Mouse (Mus musculus): ENCODE measurements around the gene Bax. TPM values are rescaled to one million over a fixed set of nuclear protein-coding genes. Genes with fewer than 3 reads are reported as not detected.
A peak's percentile ranks its signal among the peaks of the same experiment; 100 is the strongest.

The Bax gene
- polyA plus RNA-seq, 1 experiment from 2014 or later: 206 TPM

- Histone ChIP-seq H3K27me3 (ENCODE audit: control insufficient read depth, insufficient read depth, low read length) (no peaks in the 10 kb centered on the region), H3K27ac (ENCODE audit: low read depth, low read length) (no peak overlapping the region), H3K4me1 (ENCODE audit: control insufficient read depth, insufficient read depth, low read length) (peaks cover 22% of the 10 kb centered on the region), H3K9me3 (ENCODE audit: control insufficient read depth, low read length) (no peaks in the 10 kb centered on the region), H3K9ac (ENCODE audit: low read length) (no peak overlapping the region), H3K36me3 (ENCODE audit: control insufficient read depth, insufficient read depth, low read length) (peaks cover 9% of the 10 kb centered on the region), H3K4me2 (ENCODE audit: low read depth) (no peak overlapping the region), H3K4me3 (ENCODE audit: low read depth, low read length) (no peak overlapping the region)
- 79% methylated on average over 13 of the region's 13 CpGs for WGBS
- ATAC-seq (ENCODE audit: insufficient read depth, low FRiP score, low TSS enrichment) (no peak), DNase-seq (ENCODE audit: low spot score) (no peak)
Observed at GRCm38 (mm10) chr7:45455932-45456696, 10.6 kb downstream of the Bax start.

- DNase-seq (ENCODE audit: low spot score) (no peak), ATAC-seq (ENCODE audit: insufficient read depth, low FRiP score, low TSS enrichment) (no peak)
- H3K4me3 ChIP-seq (ENCODE audit: low read depth, low read length): no peak overlapping the region
- 0 out of 2 replicates have a peak overlapping the region, but pooled peaks have one; percentile 14 for H3K27ac ChIP-seq (ENCODE audit: low read depth, low read length)
- no peak overlapping the region for H3K9ac ChIP-seq (ENCODE audit: low read length)
- H3K4me2 ChIP-seq (ENCODE audit: low read depth): no peak overlapping the region
- H3K4me1 ChIP-seq (ENCODE audit: control insufficient read depth, insufficient read depth, low read length): peaks cover 14% of the 10 kb centered on the region; the same call in 1 of the 2 replicates
- WGBS: 90% methylated on average over 15 of the region's 15 CpGs
- peaks cover 9% of the 10 kb centered on the region for H3K36me3 ChIP-seq (ENCODE audit: control insufficient read depth, insufficient read depth, low read length)
- H3K9me3 ChIP-seq (ENCODE audit: control insufficient read depth, low read length): no peaks in the 10 kb centered on the region
- H3K27me3 ChIP-seq (ENCODE audit: control insufficient read depth, insufficient read depth, low read length): no peaks in the 10 kb centered on the region
Observed at GRCm38 (mm10) chr7:45454971-45455370, 11.7 kb downstream of the Bax start.

- no peak overlapping the region for H3K4me2 ChIP-seq (ENCODE audit: low read depth)
Observed at GRCm38 (mm10) chr7:45451344-45451982, 15.2 kb downstream of the Bax start.

GRCm38 (mm10) chr7:45449974-45450373 is 16.7 kb downstream of the Bax start:
- no peak overlapping the region for H3K9ac ChIP-seq (ENCODE audit: low read length)
- H3K27me3 ChIP-seq (ENCODE audit: control insufficient read depth, insufficient read depth, low read length): no peaks in the 10 kb centered on the region
- H3K27ac ChIP-seq (ENCODE audit: low read depth, low read length): no peak overlapping the region
- no peak overlapping the region for H3K4me3 ChIP-seq (ENCODE audit: low read depth, low read length)
- ATAC-seq (ENCODE audit: insufficient read depth, low FRiP score, low TSS enrichment) (no peak), DNase-seq (ENCODE audit: low spot score) (no peak)
- peaks cover 2% of the 10 kb centered on the region; the same call in 1 of the 2 replicates for H3K36me3 ChIP-seq (ENCODE audit: control insufficient read depth, insufficient read depth, low read length)
- WGBS: 91% methylated on average over 1 of the region's 1 CpGs
- H3K9me3 ChIP-seq (ENCODE audit: control insufficient read depth, low read length): no peaks in the 10 kb centered on the region
- no peak overlapping the region for H3K4me2 ChIP-seq (ENCODE audit: low read depth)
- H3K4me1 ChIP-seq (ENCODE audit: control insufficient read depth, insufficient read depth, low read length): no peaks in the 10 kb centered on the region

More at GRCm38 (mm10) chr7:45451344-45451982, 15.2 kb downstream of the Bax start:
- no peak overlapping the region for H3K27ac ChIP-seq (ENCODE audit: low read depth, low read length)
- DNase-seq (ENCODE audit: low spot score) (peak; percentile 83), ATAC-seq (ENCODE audit: insufficient read depth, low FRiP score, low TSS enrichment) (peak; percentile 55; the same call in 1 of the 2 replicates)
- no peaks in the 10 kb centered on the region for H3K9me3 ChIP-seq (ENCODE audit: control insufficient read depth, low read length)
- H3K9ac ChIP-seq (ENCODE audit: low read length): no peak overlapping the region
- no peak overlapping the region for H3K4me3 ChIP-seq (ENCODE audit: low read depth, low read length)
- 54% methylated on average over 23 of the region's 23 CpGs for WGBS
- H3K36me3 ChIP-seq (ENCODE audit: control insufficient read depth, insufficient read depth, low read length): peaks cover 2% of the 10 kb centered on the region; the same call in 1 of the 2 replicates
- no peaks in the 10 kb centered on the region for H3K27me3 ChIP-seq (ENCODE audit: control insufficient read depth, insufficient read depth, low read length)
- H3K4me1 ChIP-seq (ENCODE audit: control insufficient read depth, insufficient read depth, low read length): no peaks in the 10 kb centered on the region

- H3K27me3 ChIP-seq (ENCODE audit: control insufficient read depth, insufficient read depth, low read length): no peaks in the 10 kb centered on the region
- no peak overlapping the region for H3K4me3 ChIP-seq (ENCODE audit: low read depth, low read length)
- no peaks in the 10 kb centered on the region for H3K9me3 ChIP-seq (ENCODE audit: control insufficient read depth, low read length)
- no peak overlapping the region for H3K9ac ChIP-seq (ENCODE audit: low read length)
- ATAC-seq (ENCODE audit: insufficient read depth, low FRiP score, low TSS enrichment) (no peak), DNase-seq (ENCODE audit: low spot score) (no peak)
- no peak overlapping the region for H3K27ac ChIP-seq (ENCODE audit: low read depth, low read length)
- H3K4me2 ChIP-seq (ENCODE audit: low read depth): no peak overlapping the region
- peaks cover 2% of the 10 kb centered on the region; the same call in 1 of the 2 replicates for H3K36me3 ChIP-seq (ENCODE audit: control insufficient read depth, insufficient read depth, low read length)
- no peaks in the 10 kb centered on the region for H3K4me1 ChIP-seq (ENCODE audit: control insufficient read depth, insufficient read depth, low read length)
- 35% methylated on average over 11 of the region's 11 CpGs for WGBS
Observed at GRCm38 (mm10) chr7:45447325-45447990, 19.2 kb downstream of the Bax start.

- H3K4me1 ChIP-seq (ENCODE audit: control insufficient read depth, insufficient read depth, low read length): no peaks in the 10 kb centered on the region
- no peaks in the 10 kb centered on the region for H3K27me3 ChIP-seq (ENCODE audit: control insufficient read depth, insufficient read depth, low read length)
- no peak for DNase-seq (ENCODE audit: low spot score)
- ATAC-seq (ENCODE audit: insufficient read depth, low FRiP score, low TSS enrichment): no peak
- H3K36me3 ChIP-seq (ENCODE audit: control insufficient read depth, insufficient read depth, low read length): peaks cover 2% of the 10 kb centered on the region; the same call in 1 of the 2 replicates
- no peak overlapping the region for H3K4me2 ChIP-seq (ENCODE audit: low read depth)
- H3K27ac ChIP-seq (ENCODE audit: low read depth, low read length): no peak overlapping the region
- no peaks in the 10 kb centered on the region for H3K9me3 ChIP-seq (ENCODE audit: control insufficient read depth, low read length)
- no peak overlapping the region for H3K9ac ChIP-seq (ENCODE audit: low read length)
- H3K4me3 ChIP-seq (ENCODE audit: low read depth, low read length): no peak overlapping the region
Observed at GRCm38 (mm10) chr7:45446589-45446988, 20.1 kb downstream of the Bax start.

- Histone ChIP-seq H3K9ac (ENCODE audit: low read length) (no peak overlapping the region), H3K4me2 (ENCODE audit: low read depth) (no peak overlapping the region), H3K4me1 (ENCODE audit: control insufficient read depth, insufficient read depth, low read length) (no peaks in the 10 kb centered on the region), H3K36me3 (ENCODE audit: control insufficient read depth, insufficient read depth, low read length) (peaks cover 2% of the 10 kb centered on the region; the same call in 1 of the 2 replicates), H3K9me3 (ENCODE audit: control insufficient read depth, low read length) (no peaks in the 10 kb centered on the region), H3K27ac (ENCODE audit: low read depth, low read length) (no peak overlapping the region), H3K4me3 (ENCODE audit: low read depth, low read length) (no peak overlapping the region), H3K27me3 (ENCODE audit: control insufficient read depth, insufficient read depth, low read length) (no peaks in the 10 kb centered on the region)
- no peak for DNase-seq (ENCODE audit: low spot score)
- ATAC-seq (ENCODE audit: insufficient read depth, low FRiP score, low TSS enrichment): no peak
- 90% methylated on average over 22 of the region's 22 CpGs for WGBS
Observed at GRCm38 (mm10) chr7:45443526-45444420, 22.9 kb downstream of the Bax start.

All from neural tube, embryonic 11.5 days (tissue).